Mouse (Mus musculus): Measurements from ENCODE around the gene Rpp38.

Gene Rpp38

DNA sequence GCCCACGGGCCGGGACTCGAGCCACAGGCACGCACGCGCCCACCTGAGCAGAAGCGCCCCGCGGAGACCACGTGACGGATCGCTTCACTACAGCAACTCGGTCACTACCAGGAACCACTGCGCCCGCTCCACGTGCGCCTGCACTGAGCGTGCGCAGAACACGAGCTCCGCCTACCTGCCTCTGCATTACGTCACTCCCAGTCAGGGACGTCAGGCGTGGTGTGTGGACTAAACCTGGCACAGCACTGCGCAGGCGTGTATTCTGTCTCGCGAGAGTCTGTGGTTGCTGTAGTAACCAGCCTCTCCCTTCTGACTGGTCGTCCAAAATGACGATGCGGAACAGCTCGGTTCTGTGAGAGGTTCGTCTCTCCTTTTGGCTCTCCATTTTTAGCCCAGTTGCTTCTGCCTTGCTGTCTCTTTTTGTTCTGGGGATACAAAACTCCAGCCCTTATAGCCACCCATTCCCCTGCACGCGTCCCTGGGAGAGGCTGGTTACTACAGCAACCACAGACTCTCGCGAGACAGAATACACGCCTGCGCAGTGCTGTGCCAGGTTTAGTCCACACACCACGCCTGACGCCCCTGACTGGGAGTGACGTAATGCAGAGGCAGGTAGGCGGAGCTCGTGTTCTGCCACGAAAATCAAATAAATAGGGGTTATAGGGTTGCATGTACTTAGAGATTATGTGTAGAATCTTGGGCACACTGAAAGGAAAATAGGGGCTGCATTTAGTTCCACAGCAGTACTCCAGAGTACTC, at the start of gene Rpp38:
Rpp38 (minus strand) TSS at position 160 of the 759 bp plus-strand sequence.
- in situ Hi-C loops (cut with MboI, MseI), result loop anchor here (10.0 kb wide), 1 partner anchor 48 kb away; the partner anchor contains the start of gene Nmt2

DNA sequence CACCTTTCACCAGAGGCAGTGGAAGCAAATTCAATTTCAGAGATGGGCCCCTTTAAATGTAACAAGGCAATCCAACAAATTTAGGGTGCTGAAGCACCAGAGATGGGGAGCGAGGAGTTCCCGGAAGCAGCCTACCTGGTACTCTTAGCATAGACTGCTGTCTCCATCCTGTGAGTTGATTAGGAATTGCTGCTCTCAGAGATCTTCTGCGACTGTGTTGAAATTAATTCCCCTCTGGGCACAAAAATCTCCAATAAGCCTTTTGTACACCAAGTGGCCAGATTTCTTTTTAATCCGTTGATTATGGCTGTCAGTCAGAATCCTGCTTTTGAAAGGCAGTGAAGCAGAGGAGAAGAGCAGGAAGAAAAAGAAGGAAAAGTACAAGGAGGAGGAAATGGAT, 32.7 kb upstream of the Rpp38 start:
- in situ Hi-C loops (cut with MboI, MseI), result no loop called here

DNA sequence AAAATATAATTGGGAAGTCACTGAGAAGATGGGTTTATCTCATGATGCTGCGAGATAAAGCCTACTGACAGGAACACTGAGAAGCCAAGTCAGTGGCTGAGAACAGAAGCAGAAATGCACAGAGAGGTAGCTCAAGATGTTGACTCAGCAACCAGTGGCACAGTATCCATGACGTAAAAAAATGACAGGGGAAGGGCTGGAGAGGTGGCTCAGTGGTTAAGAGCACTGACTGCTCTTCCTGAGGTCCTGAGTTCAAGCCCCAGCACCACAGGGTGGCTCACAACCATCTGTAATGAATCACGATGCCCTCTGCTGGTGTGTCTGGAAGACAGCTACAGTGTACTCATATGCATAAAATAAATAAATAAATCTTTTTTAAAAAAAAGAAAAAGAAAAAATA, 28.6 kb upstream of the Rpp38 start:
- in situ Hi-C loops (cut with MboI, MseI), result no loop called here

DNA sequence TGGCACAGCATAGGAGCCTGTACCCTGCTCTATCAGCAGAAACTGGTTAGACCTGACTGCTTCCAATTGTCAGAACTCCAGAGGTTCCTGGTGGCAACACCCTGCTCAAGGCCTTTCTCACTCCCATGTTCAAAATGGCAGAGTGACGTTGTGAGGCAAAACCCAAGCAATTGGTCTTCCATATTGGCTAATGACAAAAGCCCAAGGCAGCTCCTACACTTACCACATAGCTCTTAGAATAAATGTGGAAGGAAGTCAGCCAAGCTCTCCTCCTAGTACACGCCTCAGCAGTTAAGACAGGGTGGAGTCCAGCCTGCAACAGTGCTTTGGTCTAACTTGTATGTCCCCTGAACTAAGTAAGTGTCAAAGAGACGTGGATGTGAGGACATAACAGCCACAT, 25.4 kb upstream of the Rpp38 start:
- in situ Hi-C loops (cut with MboI, MseI), result no loop called here

DNA sequence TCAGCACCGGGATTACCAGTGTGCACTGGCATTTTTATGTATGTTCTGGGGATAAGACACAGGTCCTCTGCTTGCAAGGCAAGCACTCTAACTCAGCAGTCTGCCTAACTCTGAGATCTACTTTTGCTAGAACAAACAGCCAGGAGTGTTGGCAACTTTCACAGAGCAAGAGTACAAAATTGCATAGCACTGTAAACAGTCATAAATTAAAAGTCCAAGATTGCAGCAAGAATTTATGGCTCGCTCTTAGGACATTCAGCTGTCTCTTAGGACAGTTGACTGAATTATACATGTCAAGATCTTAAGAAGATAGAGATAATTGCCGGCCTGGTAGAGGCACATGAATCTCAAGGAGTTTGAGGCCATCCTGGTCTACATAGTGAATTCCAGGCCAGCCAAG, 23.9 kb upstream of the Rpp38 start:
- in situ Hi-C loops (cut with MboI, MseI), result no loop called here

DNA sequence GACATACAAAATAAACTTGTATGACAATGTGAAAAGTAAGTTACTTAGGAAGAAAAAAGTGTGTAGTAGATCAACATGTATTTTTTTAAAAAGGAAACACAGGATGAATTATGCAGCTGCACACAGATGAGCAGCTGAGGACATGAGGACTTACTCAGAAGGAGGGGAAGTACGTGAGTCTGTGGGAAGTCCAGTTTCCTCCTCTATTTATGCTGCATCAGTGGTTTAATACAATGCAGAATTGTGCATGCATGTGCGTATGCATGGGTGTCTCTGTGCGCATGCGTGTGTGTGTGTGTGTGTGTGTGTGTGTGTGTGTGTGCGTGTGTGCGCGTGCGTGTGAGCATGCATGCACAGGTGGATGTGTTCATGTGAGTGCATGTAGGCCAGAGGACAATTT, 23.4 kb upstream of the Rpp38 start:
- in situ Hi-C loops (cut with MboI, MseI), result no loop called here

DNA sequence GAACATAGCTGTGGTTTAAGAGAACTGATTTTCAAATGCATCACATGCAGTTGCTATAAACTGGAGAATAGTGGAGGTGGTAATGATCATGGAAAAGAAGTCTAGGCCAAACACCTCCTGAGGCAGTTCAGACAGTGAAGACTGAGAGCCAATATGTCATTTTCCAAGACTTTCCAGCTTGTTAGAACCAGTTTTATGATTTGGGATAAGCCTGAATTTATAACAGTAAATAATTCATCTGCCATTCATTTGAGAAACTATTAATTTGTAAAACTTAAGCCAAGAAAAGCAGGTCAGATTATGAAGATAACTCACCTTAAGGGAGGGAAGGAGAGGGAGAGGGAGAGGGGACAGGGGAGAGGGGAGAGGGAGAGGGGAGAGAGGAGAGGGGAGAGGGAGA, 20.7 kb upstream of the Rpp38 start:
- in situ Hi-C loops (cut with MboI, MseI), result no loop called here

DNA sequence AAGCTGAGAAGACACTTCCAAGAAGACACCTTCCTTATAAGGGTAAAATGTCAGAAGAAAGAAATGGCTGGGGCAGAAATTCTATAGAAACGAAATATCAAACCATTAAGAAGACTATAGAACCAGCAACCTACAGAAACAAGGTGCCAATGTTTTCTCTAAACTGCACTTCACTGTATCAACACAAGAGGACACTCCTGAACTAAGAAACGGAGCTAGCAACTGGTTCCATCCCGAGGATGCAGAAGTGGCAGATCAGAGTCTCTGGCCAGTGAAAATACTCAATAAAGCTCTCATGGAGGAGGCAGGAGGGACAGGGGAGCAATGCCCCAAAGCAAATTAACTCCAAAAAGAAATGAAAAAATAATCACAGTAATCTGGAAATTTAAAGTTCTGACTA, 16.5 kb upstream of the Rpp38 start:
- in situ Hi-C loops (cut with MboI, MseI), result loop anchor here (5.0 to 10.0 kb wide), 2 partner anchors 43 to 66 kb away; no protein-coding TSS in a partner anchor

DNA sequence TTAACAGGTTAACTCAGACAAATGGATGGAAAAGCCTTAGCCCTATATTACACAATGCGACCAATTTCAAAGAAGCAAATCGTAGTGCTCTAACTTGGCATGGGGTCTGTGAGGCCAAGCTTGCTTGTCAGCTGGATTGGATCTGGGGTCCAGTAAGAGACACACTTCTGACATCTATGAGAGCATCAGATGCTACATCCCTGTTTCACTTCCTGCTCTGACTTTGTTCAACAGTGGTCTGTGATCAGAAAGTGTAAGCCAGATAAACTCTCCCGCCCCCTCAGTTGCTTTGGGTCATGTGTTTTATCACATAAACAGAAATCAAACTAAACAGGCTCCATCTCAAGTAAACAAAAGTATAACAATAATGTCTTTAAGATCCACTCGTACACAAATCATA, 16.0 kb upstream of the Rpp38 start:
- in situ Hi-C loops (cut with MboI, MseI), result loop anchor here (5.0 to 10.0 kb wide), 2 partner anchors 44 to 66 kb away; no protein-coding TSS in a partner anchor

DNA sequence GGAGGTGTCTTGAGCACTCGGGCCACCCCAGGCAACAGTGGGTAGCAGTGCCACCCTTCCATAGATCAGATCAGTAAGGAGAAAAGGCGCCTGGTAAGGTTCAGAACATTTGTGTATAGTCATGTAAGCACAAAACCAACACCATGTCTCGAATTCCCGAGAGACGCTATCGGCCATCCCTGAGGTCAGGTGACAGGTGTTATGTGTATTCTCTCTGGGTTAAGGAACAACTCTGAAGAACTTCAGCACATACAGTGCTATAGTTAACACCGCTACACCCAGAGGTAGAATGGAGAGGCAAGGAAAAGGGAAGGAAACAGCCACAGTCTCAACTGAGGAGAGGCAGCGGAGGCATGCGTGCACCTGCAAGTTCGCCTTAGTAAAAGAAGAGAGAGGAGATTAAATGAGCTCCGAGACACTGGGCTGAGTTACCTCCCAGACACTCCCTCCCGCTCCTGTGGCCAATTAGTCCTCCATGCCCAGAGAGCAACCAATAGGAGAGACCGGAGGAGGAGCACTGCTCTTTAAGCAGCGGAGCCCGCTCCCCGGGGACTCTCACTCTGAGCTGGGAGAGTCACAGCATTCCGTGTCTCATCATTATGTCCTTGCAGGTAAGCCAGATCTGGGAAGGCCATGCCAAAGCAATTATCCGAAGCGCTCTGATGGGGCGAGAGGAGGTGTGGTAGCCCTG, 3.3 kb upstream of the Rpp38 start, which contains the start of gene Acbd7:
Acbd7 (plus strand) TSS at position 558 of the 691 bp plus-strand sequence.
- in situ Hi-C loops (cut with MboI, MseI), result loop anchor here (10.0 kb wide), 1 partner anchor 51 kb away; the partner anchor contains the start of gene Nmt2

DNA sequence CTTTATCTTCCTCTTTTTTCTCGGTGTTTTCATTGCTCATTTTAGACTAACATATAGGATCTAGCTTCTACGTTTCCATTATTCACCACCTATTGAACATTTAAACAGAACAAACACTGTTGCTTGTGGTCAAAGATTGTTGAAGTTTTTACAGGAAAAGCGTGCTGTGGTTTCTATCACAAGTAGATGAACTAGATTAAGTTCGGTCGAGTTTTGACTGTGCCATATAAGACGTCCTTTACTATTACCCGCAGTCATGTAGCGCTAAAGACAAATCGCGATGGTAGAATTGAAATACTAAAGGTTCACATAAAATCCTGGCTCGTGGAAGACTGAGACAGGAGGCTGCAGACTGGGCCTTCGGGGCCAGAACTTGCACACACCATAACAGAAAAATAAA, 1.3 kb upstream of the Rpp38 start:
- in situ Hi-C loops (cut with MboI, MseI), result loop anchor here (10.0 kb wide), 1 partner anchor 49 kb away; the partner anchor contains the start of gene Nmt2

DNA sequence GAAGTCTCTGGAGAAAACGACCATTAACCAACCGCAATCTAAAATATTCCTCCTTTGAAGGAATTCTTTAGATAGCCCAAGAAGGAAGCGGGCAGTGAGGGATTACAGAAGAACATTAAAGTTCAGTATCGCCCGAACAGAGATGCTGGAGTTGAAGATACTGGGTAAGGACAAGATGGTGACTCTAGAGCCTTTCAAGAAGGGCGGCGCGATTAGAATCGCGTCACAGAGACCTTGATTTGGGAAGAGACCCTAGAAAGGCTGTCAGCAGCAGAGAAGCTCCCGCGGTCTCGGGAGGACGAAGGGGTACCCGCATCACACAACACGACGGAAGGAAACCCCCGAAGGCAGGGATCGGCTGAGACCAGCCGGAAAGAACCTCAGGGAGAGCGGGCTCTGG, 387 bp downstream of the Rpp38 start:
- in situ Hi-C loops (cut with MboI, MseI), result loop anchor here (10.0 kb wide), 1 partner anchor 47 kb away; the partner anchor contains the start of gene Nmt2

DNA sequence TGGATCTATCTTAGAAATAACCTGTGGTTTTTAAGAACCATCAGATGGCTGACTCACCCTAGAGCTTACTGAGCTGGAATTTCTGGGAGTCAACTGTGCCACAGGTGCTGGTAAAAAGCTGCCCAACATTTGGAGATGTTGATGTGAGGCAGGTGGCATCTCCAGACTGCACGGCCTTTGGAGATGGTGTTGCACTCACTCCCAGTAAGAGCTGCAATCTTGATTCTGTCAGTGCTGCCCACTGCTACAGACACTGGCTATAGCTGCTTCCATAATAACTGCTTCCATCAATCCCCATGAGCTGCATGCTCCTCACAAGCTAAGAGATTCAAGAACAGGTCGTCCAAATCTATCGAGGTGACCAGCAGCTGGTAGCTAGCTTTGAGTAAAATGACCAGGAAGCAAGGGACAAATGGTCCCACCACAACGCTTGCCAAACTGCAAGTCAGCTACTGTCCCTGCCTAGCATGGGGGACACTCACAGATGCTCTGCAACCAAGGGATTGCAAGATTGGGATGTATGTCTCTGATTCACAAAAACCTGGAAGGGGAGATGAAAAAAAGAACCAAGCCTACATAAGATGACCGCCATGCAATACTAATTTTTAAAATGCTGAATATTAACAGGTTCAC, 1.3 kb downstream of the Rpp38 start:
- in situ Hi-C loops (cut with MboI, MseI), result loop anchor here (10.0 kb wide), 1 partner anchor 46 kb away; the partner anchor contains the start of gene Nmt2

DNA sequence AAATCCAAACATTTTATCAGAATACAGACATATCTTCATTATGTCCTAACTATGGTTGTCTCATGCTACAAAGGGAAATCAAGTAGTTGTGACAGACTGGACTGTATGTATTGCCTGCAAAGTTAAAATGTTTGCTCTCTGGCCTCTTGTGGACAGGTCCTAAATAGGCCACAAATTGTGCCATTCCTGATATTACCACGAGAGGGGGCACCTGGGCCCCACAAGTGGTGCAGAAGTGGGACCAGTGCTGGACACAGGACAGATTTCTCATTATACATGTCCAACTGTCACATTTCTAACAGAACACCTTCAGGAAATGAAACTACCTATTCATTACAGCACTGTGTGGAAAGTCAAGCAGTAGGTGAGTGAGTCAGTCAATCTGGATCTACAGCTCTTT, 5.1 kb downstream of the Rpp38 start:
- in situ Hi-C loops (cut with MboI, MseI), result no loop called here

DNA sequence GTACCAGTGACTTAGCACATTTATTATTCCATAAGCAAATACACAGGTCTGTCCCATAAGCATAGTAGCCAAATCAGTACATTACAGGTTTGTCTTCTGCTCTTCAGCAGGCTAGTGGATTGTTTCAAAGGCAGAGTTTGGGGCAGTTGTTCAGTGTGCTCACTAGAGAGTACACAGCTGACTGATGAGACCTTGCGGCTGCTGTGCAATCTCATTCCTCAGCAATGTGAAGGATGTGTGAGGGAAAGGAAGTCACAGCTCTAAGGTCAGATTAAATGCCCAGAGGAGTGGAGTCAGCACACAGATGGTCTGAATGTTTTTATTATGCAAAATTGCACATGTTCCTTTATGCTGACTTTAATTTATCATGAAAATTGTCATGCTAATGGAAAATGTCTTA, 5.9 kb downstream of the Rpp38 start:
- in situ Hi-C loops (cut with MboI, MseI), result no loop called here

DNA sequence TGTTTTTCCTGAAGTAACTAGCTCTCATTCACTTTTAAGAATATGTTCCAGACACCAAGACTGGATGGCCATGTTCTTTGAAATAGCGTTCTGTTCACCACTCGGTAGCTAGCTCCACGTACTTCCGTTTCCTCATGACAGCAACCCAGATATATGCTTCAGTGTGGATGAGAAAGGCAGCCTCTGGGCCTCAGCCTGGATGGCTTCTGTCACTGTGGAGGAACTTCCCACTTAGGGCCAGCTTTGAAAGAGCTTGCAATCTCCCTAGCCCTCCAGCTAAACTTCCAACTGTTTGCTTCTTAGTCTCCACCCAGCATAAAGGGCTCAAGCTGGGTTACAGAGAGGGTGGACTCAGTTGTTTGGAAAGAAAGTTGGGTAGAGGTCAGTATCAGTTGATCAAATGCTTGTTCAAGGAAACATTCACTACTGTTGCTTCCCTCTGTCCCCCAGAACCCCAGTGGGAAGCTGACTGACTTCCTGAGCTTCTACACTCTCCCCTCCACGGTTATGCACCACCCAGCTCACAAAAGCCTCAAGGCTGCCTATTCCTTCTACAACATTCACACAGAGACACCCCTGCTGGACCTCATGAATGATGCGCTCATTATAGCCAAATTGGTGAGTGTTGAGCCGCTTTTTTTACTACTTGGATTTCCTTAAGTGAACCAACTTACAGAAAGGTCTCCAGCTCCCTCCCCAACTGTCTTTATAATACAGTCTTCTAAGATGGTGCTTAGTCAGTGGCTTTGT, 7.9 kb downstream of the Rpp38 start:
- in situ Hi-C loops (cut with MboI, MseI), result no loop called here

DNA sequence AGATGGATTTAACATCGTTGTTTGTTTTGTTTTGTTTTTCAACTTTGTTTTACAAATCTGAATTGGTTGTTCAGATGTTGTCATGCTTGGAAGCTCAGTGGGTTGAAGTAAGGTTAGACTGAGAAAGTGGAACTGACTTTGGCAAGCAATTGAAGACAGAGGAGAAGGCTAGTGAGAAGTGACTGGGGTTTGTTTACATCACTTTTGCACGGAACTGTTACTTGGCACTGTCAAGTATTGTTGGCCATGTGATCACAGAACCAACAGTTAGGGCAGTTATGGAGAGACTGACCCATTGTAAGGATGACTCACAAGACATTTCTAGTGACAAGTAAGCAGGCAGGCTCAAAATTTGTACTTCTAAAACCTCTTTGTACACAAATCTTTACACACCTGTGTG, 9.3 kb downstream of the Rpp38 start:
- in situ Hi-C loops (cut with MboI, MseI), result no loop called here

DNA sequence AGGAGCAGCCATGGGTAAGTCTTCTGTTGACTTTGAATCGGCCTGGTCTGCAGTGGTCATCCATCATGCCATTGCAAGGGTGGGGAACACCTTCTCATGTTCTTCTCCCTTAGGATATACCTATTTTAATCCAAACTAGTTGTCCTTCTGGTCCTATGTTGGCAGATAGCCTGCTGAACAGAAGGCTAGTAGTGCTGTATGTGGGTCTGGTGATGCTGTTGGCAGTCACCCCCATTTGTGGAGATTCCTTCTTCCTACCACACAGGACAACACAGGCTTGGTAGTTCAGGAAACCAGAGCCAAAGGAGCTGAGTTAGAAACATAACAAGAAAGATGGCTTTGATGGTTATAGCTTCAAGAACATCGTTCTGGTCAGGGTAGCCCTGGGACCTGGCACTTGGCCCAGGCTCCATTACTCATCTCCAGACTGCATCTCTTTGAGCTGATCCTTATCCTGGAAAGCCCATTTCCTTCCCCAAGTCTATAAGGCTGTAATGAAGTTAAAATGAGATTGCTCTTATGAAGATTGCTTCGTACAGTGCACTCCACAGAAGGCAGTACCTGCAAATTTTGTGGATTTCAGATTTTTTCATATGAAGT, 26.9 kb downstream of the Rpp38 start:
- in situ Hi-C loops (cut with MboI, MseI), result no loop called here

DNA sequence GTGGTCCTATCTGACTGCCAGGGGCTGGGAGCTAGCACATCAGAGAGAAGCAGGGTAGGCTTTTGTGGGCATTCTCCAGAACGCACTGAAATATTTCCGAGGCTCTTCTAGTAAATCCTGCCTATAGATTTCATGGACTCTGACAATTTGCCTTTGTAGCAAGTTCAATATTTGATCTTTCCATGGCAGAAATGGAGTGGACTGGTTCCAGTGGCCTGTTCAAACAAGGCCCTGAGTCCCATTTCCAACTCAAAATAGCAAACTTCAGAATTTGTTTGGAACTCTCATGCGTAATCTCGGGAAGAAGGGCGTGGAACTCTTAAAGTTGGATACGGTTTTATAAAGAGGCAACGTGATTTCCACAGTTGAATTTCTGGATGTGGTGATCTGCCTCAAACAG, 36.6 kb downstream of the Rpp38 start:
- in situ Hi-C loops (cut with MboI, MseI), result no loop called here

DNA sequence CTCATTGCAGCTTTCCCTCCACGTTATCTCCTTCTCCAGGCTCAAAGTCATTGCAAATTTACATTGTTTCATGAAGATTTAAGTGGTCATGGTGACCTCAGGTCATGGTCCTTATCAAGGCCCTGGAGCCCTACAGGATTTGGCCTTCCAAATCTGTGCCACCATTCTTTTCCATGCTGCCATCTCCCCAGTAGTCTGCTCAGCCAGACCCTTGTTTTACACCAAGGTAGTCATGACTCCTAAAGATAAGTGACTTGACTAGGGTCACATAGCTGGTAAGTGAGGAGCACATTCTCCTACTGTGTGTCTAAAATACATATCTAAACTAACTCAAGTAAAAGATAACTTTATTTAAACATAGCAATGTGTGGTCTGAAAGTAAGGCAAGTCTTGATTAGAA, 40.3 kb downstream of the Rpp38 start:
- in situ Hi-C loops (cut with MboI, MseI), result no loop called here

DNA sequence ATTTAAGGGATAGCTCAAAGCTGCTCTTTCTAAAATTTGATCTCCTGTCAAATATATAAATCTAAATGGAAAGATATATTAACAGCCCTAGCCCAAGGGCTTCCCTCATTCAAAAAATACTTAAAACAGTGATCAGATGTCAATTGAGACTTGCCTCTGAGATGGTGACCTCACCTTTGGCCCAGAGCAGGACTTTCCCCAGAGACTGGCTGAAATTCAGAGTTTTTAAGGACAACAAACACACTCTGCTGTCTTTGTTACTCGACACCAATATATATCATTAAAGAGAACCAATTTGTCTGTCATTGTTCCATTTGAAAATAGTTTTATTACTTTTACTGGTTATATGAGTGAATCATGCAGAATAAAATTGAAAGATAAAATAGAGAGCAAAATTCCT, 42.9 kb downstream of the Rpp38 start:
- in situ Hi-C loops (cut with MboI, MseI), result loop anchor here (10.0 kb wide), 1 partner anchor 45 kb away; the partner anchor contains the start of genes Acbd7 and Rpp38

Data from T-helper 2 cell (primary cell).